Mouse (Mus musculus): ENCODE data around the gene Gm12258. TPM values are rescaled to one million over a fixed set of nuclear protein-coding genes. Genes with fewer than 3 reads are reported as not detected.
"Not testable (repeated sequence)": the region's sequence is repeated elsewhere in the genome, so short reads cannot be mapped to it uniquely, and the experiment has no call there.

Gene Gm12258
- polyA plus RNA-seq, 1 experiment, result 0.01 TPM

DNA sequence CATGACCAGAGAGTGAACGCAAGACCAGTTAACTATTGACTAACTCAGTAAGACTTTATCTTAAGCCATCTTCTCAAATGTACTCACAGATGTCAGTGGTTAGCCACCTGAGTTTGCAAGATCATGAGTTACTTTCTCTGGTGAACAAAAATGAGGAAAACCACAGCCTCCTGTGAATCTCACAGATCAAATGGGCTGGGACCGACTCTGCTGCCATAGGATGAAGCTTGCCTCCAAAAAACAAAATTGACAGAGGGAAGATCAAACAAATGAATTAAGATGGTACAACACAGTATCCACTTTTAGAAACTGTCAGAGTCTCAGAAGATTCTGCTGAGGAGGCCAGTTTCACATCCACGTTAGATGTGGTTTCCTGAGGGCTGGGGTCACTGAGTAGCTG is 17.2 kb upstream of the Gm12258 start:
- Histone ChIP-seq H3K36me3 (ENCODE audit: control insufficient read depth) (no peaks in the 10 kb centered on the region), H3K9me3 (ENCODE audit: control insufficient read depth, low read length) (no peaks in the 10 kb centered on the region), H3K4me1 (ENCODE audit: control insufficient read depth) (peaks cover 4% of the 10 kb centered on the region; the same call in 1 of the 2 replicates), H3K4me3 (replicated peaks) (no peak overlapping the region), H3K27me3 (ENCODE audit: control insufficient read depth) (peaks cover 3% of the 10 kb centered on the region; the same call in 1 of the 2 replicates)
- TF ChIP-seq TAL1 (IDR thresholded peaks at IDR 0.05; ENCODE audit: low read length) (no peak), GATA1 (IDR thresholded peaks at IDR 0.05; ENCODE audit: low read length) (no peak)

- H3K4me1 ChIP-seq (ENCODE audit: control insufficient read depth); H3K9me3 ChIP-seq (ENCODE audit: control insufficient read depth, low read length); H3K36me3 ChIP-seq (ENCODE audit: control insufficient read depth); H3K4me3 ChIP-seq (replicated peaks); H3K27me3 ChIP-seq (ENCODE audit: control insufficient read depth): not testable (repeated sequence)
Measured at GRCm38 (mm10) chr11:58832541-58832940, 14.4 kb upstream of the Gm12258 start.

DNA sequence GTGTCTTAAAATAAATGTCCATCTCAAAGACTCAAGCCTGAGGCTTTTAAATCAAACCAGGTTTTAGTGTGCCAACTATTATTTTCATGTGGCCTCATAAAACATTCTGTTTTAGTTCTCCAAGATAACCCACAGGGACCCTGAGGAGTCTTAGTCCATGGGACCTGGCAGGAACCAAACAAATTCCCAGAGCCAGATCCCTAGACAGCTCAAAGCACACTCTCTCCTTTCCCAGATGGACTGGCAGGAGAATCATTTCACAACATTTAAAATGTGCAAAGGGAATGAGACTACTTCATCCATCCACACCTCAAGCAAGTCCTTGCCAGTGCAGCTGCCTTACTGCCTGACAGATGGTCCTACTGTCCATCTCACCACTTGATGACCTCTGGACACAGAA is 8.0 kb upstream of the Gm12258 start, which contains the start of gene Olfr311:
Gene Olfr311 (plus strand): TSS at position 301 of the 400 bp plus-strand sequence.
- not testable (repeated sequence) for H3K9me3 ChIP-seq (ENCODE audit: control insufficient read depth, low read length); H3K27me3 ChIP-seq (ENCODE audit: control insufficient read depth); H3K4me1 ChIP-seq (ENCODE audit: control insufficient read depth); H3K36me3 ChIP-seq (ENCODE audit: control insufficient read depth); H3K4me3 ChIP-seq (replicated peaks)

GRCm38 (mm10) chr11:58847636-58848035 is 678 bp downstream of the Gm12258 start:
- H3K36me3 ChIP-seq (ENCODE audit: control insufficient read depth), result peaks cover 34% of the 10 kb centered on the region
- H3K4me3 ChIP-seq (replicated peaks), result peak overlapping the region; percentile 80
- H3K4me1 ChIP-seq (ENCODE audit: control insufficient read depth), result peaks cover 21% of the 10 kb centered on the region
- H3K9me3 ChIP-seq (ENCODE audit: control insufficient read depth, low read length), result no peaks in the 10 kb centered on the region
- H3K27me3 ChIP-seq (ENCODE audit: control insufficient read depth), result no peaks in the 10 kb centered on the region
- TF ChIP-seq GATA1 (IDR thresholded peaks at IDR 0.05; ENCODE audit: low read length) (no peak), TAL1 (IDR thresholded peaks at IDR 0.05; ENCODE audit: low read length) (no peak)

GRCm38 (mm10) chr11:58849731-58850130 is 2.8 kb downstream of the Gm12258 start:
- H3K36me3 ChIP-seq (ENCODE audit: control insufficient read depth), result peaks cover 44% of the 10 kb centered on the region
- no peaks in the 10 kb centered on the region for H3K9me3 ChIP-seq (ENCODE audit: control insufficient read depth, low read length)
- peaks cover 21% of the 10 kb centered on the region for H3K4me1 ChIP-seq (ENCODE audit: control insufficient read depth)
- TF ChIP-seq TAL1 (IDR thresholded peaks at IDR 0.05; ENCODE audit: low read length) (no peak), GATA1 (IDR thresholded peaks at IDR 0.05; ENCODE audit: low read length) (no peak)
- no peak overlapping the region for H3K4me3 ChIP-seq (replicated peaks)
- H3K27me3 ChIP-seq (ENCODE audit: control insufficient read depth), result no peaks in the 10 kb centered on the region

DNA sequence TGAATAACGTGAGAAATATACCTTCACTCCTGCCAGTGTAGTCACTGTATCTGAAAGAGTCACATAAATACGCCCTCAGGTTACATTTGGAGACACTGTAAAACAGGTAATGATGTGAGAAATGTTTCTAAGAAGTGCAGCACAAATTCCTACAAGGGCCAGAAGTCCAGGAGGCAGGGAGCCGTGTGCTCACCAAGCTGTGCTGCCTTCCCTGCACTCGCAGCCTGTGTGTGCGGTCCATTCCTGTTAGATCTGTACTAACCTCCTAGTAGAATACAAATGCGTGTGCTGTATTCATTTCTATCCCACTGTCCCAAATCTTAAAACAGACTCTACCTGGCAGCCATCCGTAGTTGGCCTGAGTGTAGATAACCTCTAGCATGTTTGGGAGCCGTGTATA is 13.8 kb downstream of the Gm12258 start:
- Histone ChIP-seq H3K27me3 (ENCODE audit: control insufficient read depth) (no peaks in the 10 kb centered on the region), H3K9me3 (ENCODE audit: control insufficient read depth, low read length) (peaks cover 27% of the 10 kb centered on the region), H3K4me3 (replicated peaks) (no peak overlapping the region), H3K4me1 (ENCODE audit: control insufficient read depth) (no peaks in the 10 kb centered on the region), H3K36me3 (ENCODE audit: control insufficient read depth) (peaks cover 51% of the 10 kb centered on the region)
- TF ChIP-seq GATA1 (IDR thresholded peaks at IDR 0.05; ENCODE audit: low read length), result no peak
- TF ChIP-seq TAL1 (IDR thresholded peaks at IDR 0.05; ENCODE audit: low read length), result no peak

GRCm38 (mm10) chr11:58867039-58867953 is 20.3 kb downstream of the Gm12258 start, which contains the start of gene 2810021J22Rik:
TSS of gene 2810021J22Rik (plus strand) at chr11:58867216.
- peaks cover 29% of the 10 kb centered on the region for H3K36me3 ChIP-seq (ENCODE audit: control insufficient read depth)
- no peaks in the 10 kb centered on the region for H3K27me3 ChIP-seq (ENCODE audit: control insufficient read depth)
- no peaks in the 10 kb centered on the region for H3K9me3 ChIP-seq (ENCODE audit: control insufficient read depth, low read length)
- peak within 1 kb of the TSS; percentile 92 for H3K4me3 ChIP-seq (replicated peaks)
- TF ChIP-seq GATA1 (IDR thresholded peaks at IDR 0.05; ENCODE audit: low read length) (no peak; the same call in 1 of the 2 replicates), TAL1 (IDR thresholded peaks at IDR 0.05; ENCODE audit: low read length) (no peak)
- H3K4me1 ChIP-seq (ENCODE audit: control insufficient read depth), result peaks cover 27% of the 10 kb centered on the region

DNA sequence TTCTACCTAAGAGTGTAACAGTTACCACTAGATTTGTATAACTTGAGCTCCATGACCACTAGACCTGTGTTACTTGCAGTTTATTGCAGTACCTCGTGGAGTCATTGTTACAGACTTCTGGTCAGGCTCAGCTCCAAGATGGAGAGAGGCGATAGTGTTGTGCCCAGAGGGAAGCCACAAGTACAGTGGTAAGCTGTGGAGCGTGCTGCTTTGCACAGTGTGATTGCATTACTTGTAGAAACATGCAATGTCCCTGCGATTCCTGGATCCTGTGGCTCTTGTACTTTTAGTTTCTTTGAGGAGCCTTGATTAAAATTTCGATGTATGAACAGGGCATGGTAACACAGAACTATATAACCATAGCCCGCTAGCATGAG is 21.0 kb downstream of the Gm12258 start:
- Histone ChIP-seq H3K4me1 (ENCODE audit: control insufficient read depth) (peaks cover 27% of the 10 kb centered on the region), H3K36me3 (ENCODE audit: control insufficient read depth) (peaks cover 29% of the 10 kb centered on the region), H3K9me3 (ENCODE audit: control insufficient read depth, low read length) (no peaks in the 10 kb centered on the region), H3K27me3 (ENCODE audit: control insufficient read depth) (no peaks in the 10 kb centered on the region), H3K4me3 (replicated peaks) (peak overlapping the region; percentile 92)
- TF ChIP-seq TAL1 (IDR thresholded peaks at IDR 0.05; ENCODE audit: low read length) (no peak), GATA1 (IDR thresholded peaks at IDR 0.05; ENCODE audit: low read length) (no peak)

DNA sequence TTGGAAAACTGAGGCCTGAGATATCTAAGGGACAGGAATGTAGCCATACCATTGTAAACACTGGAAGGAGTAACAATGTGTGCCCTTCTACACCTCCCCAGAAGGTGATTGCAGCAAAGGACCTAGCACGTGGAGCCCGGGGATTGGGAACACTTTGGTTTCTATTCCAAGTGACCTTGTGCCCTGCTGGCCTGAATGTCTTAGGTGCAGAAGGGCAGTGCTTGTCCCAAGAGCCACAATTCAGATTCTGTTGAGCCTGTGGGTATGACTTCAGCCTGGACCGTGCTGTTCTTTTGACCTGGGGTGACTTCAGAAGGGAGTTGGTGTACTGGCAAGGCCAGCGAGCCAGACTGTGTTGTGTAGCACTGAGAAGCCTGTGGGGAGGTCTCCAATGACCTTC is 24.0 kb downstream of the Gm12258 start:
- peaks cover 35% of the 10 kb centered on the region for H3K36me3 ChIP-seq (ENCODE audit: control insufficient read depth)
- no peak for TF ChIP-seq TAL1 (IDR thresholded peaks at IDR 0.05; ENCODE audit: low read length)
- TF ChIP-seq GATA1 (IDR thresholded peaks at IDR 0.05; ENCODE audit: low read length), result no peak
- H3K9me3 ChIP-seq (ENCODE audit: control insufficient read depth, low read length), result no peaks in the 10 kb centered on the region
- peaks cover 27% of the 10 kb centered on the region for H3K4me1 ChIP-seq (ENCODE audit: control insufficient read depth)
- no peaks in the 10 kb centered on the region for H3K27me3 ChIP-seq (ENCODE audit: control insufficient read depth)
- no peak overlapping the region for H3K4me3 ChIP-seq (replicated peaks)

Data from erythroblast, embryonic 14.5 days (primary cell).